Mouse (Mus musculus): ENCODE data around the gene Trat1. TPM values are rescaled to one million over a fixed set of nuclear protein-coding genes. Genes with fewer than 3 reads are reported as not detected.

The Trat1 gene
- total RNA-seq (2012; rRNA removed): not detected in 2 replicates

- in situ Hi-C loops (cut with MboI; ENCODE audit: low sequenced_read_pairs in 2 of 2, unreplicated experiment in 2 of 2): no loop called here
- no peak within 1 kb of the TSS for H3K27ac ChIP-seq (ENCODE audit: insufficient read depth, low read depth, low read length, poor library complexity, severe bottlenecking)
- TF ChIP-seq ZNF384 (IDR thresholded peaks at IDR 0.05; ENCODE audit: low read depth, low read length): no peak
- TF ChIP-seq ZC3H11A (IDR thresholded peaks at IDR 0.05; ENCODE audit: borderline replicate concordance, low read depth, low read length): no peak
- no peak for TF ChIP-seq HCFC1 (IDR thresholded peaks at IDR 0.05; ENCODE audit: borderline replicate concordance, insufficient read depth, low read length)
- no peak for TF ChIP-seq CHD2 (IDR thresholded peaks at IDR 0.05; ENCODE audit: low read depth, low read length)
- no peak for TF ChIP-seq MAFK (IDR thresholded peaks at IDR 0.05; ENCODE audit: insufficient read depth, low read depth, low read length)
Observed at GRCm38 (mm10) chr16:48771971-48772445, at the start of gene Trat1. Gene Trat1 (minus strand): TSS chr16:48772021.

GRCm38 (mm10) chr16:48818524-48818923 lies 46.7 kb upstream of the Trat1 start:
- TF ChIP-seq CHD2 (IDR thresholded peaks at IDR 0.05; ENCODE audit: low read depth, low read length) (no peak), ZNF384 (IDR thresholded peaks at IDR 0.05; ENCODE audit: low read depth, low read length) (no peak), MAFK (IDR thresholded peaks at IDR 0.05; ENCODE audit: insufficient read depth, low read depth, low read length) (no peak)
- H3K36me3 ChIP-seq (ENCODE audit: control insufficient read depth, insufficient read depth, low read length, poor library complexity, severe bottlenecking): no peaks in the 10 kb centered on the region
- no peak overlapping the region for H3K27ac ChIP-seq (ENCODE audit: insufficient read depth, low read depth, low read length, poor library complexity, severe bottlenecking)
- no peaks in the 10 kb centered on the region for H3K4me1 ChIP-seq (ENCODE audit: control insufficient read depth in 2 of 2, insufficient read depth in 2 of 2, low read length in 2 of 2, poor library complexity in 1 of 2)
- DNase-seq (ENCODE audit: low read depth, low spot score): no peak
- in situ Hi-C loops (cut with MboI; ENCODE audit: low sequenced_read_pairs in 2 of 2, unreplicated experiment in 2 of 2): no loop called here
- H3K9ac ChIP-seq (ENCODE audit: insufficient read depth, low read depth, low read length, poor library complexity, severe bottlenecking): no peak overlapping the region
- no peak overlapping the region for H3K4me3 ChIP-seq (ENCODE audit: insufficient read depth in 1 of 2, low read depth in 1 of 2, low read length in 2 of 2, poor library complexity in 1 of 2, severe bottlenecking in 1 of 2)
- no peaks in the 10 kb centered on the region for H3K9me3 ChIP-seq (ENCODE audit: control insufficient read depth, insufficient read depth, low read depth, low read length)

More at GRCm38 (mm10) chr16:48771971-48772445, at the start of gene Trat1:
- no peak within 1 kb of the TSS for H3K4me3 ChIP-seq (ENCODE audit: insufficient read depth in 1 of 2, low read depth in 1 of 2, low read length in 2 of 2, poor library complexity in 1 of 2, severe bottlenecking in 1 of 2)
- no peaks in the 10 kb centered on the region for H3K4me1 ChIP-seq (ENCODE audit: control insufficient read depth in 2 of 2, insufficient read depth in 2 of 2, low read length in 2 of 2, poor library complexity in 1 of 2)
- H3K36me3 ChIP-seq (ENCODE audit: control insufficient read depth, insufficient read depth, low read length, poor library complexity, severe bottlenecking): no peaks in the 10 kb centered on the region
- H3K9me3 ChIP-seq (ENCODE audit: control insufficient read depth, insufficient read depth, low read depth, low read length): no peaks in the 10 kb centered on the region
- H3K9ac ChIP-seq (ENCODE audit: insufficient read depth, low read depth, low read length, poor library complexity, severe bottlenecking): no peak within 1 kb of the TSS
- no peak for DNase-seq (ENCODE audit: low read depth, low spot score)

DNA sequence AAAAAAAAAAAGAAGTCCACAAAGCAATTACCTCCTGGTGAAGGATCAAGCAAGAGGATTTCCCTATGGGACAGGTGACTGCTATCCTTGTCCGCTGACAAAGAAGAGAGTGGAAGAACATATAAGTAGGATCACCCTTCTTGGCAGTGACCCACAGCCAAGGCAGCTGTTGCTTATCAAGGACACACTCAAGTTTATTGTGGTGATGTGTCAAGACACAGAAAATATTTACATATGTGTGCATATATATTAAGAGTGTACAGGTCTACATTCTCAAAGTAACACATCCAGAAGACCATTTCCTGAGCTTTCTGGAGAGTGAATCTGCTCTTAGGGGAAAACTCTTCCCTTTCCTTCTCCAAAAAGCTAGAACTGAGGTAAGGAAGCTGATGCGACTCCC lies 44.9 kb upstream of the Trat1 start, which contains the start of gene Retnlb:
Gene Retnlb (plus strand): TSS at position 162 of the 400 bp plus-strand sequence.
- Histone ChIP-seq H3K4me1 (ENCODE audit: control insufficient read depth in 2 of 2, insufficient read depth in 2 of 2, low read length in 2 of 2, poor library complexity in 1 of 2) (no peaks in the 10 kb centered on the region), H3K4me3 (ENCODE audit: insufficient read depth in 1 of 2, low read depth in 1 of 2, low read length in 2 of 2, poor library complexity in 1 of 2, severe bottlenecking in 1 of 2) (no peak within 1 kb of the TSS), H3K36me3 (ENCODE audit: control insufficient read depth, insufficient read depth, low read length, poor library complexity, severe bottlenecking) (no peaks in the 10 kb centered on the region), H3K9me3 (ENCODE audit: control insufficient read depth, insufficient read depth, low read depth, low read length) (no peaks in the 10 kb centered on the region), H3K9ac (ENCODE audit: insufficient read depth, low read depth, low read length, poor library complexity, severe bottlenecking) (no peak within 1 kb of the TSS), H3K27ac (ENCODE audit: insufficient read depth, low read depth, low read length, poor library complexity, severe bottlenecking) (no peak within 1 kb of the TSS)
- DNase-seq (ENCODE audit: low read depth, low spot score): no peak
- TF ChIP-seq HCFC1 (IDR thresholded peaks at IDR 0.05; ENCODE audit: borderline replicate concordance, insufficient read depth, low read length): no peak
- no peak for TF ChIP-seq MAFK (IDR thresholded peaks at IDR 0.05; ENCODE audit: insufficient read depth, low read depth, low read length)
- TF ChIP-seq ZNF384 (IDR thresholded peaks at IDR 0.05; ENCODE audit: low read depth, low read length): no peak
- no peak for TF ChIP-seq CHD2 (IDR thresholded peaks at IDR 0.05; ENCODE audit: low read depth, low read length)
- no peak for TF ChIP-seq ZC3H11A (IDR thresholded peaks at IDR 0.05; ENCODE audit: borderline replicate concordance, low read depth, low read length)
- in situ Hi-C loops (cut with MboI; ENCODE audit: low sequenced_read_pairs in 2 of 2, unreplicated experiment in 2 of 2): no loop called here

DNA sequence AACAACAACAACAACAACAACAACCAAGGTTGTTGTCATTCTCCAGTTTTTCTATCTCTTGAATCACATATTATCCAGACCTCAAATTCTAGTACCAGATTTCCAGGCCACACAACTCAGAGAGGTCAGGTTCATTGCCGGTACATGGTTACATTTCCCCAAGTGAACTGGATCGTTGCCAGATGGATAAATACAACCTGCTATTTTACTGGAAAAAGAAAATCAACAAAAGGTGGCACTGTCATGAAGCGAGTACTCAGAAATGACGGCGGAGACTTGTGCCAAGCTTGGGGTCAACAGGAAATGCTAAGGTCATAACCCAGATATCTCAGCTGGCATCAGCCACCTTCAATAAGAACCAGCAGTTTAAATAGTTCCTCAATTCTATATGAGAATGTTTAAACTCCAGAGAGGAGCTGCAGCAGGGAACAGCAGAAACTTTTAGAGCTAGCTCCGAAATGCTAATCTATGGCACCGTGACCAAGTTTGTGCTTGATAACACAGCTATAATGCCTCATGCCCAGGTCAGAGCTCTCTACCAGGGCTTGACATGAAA lies 40.1 kb upstream of the Trat1 start:
- DNase-seq (ENCODE audit: low read depth, low spot score): no peak
- no peak overlapping the region for H3K9ac ChIP-seq (ENCODE audit: insufficient read depth, low read depth, low read length, poor library complexity, severe bottlenecking)
- H3K9me3 ChIP-seq (ENCODE audit: control insufficient read depth, insufficient read depth, low read depth, low read length): no peaks in the 10 kb centered on the region
- H3K4me3 ChIP-seq (ENCODE audit: insufficient read depth in 1 of 2, low read depth in 1 of 2, low read length in 2 of 2, poor library complexity in 1 of 2, severe bottlenecking in 1 of 2): no peak overlapping the region
- in situ Hi-C loops (cut with MboI; ENCODE audit: low sequenced_read_pairs in 2 of 2, unreplicated experiment in 2 of 2): no loop called here
- TF ChIP-seq ZC3H11A (IDR thresholded peaks at IDR 0.05; ENCODE audit: borderline replicate concordance, low read depth, low read length): no peak
- no peak for TF ChIP-seq ZNF384 (IDR thresholded peaks at IDR 0.05; ENCODE audit: low read depth, low read length)
- TF ChIP-seq CHD2 (IDR thresholded peaks at IDR 0.05; ENCODE audit: low read depth, low read length): no peak
- no peak for TF ChIP-seq MAFK (IDR thresholded peaks at IDR 0.05; ENCODE audit: insufficient read depth, low read depth, low read length)
- no peak for TF ChIP-seq HCFC1 (IDR thresholded peaks at IDR 0.05; ENCODE audit: borderline replicate concordance, insufficient read depth, low read length)
- H3K4me1 ChIP-seq (ENCODE audit: control insufficient read depth in 2 of 2, insufficient read depth in 2 of 2, low read length in 2 of 2, poor library complexity in 1 of 2): no peaks in the 10 kb centered on the region
- H3K27ac ChIP-seq (ENCODE audit: insufficient read depth, low read depth, low read length, poor library complexity, severe bottlenecking): no peak overlapping the region
- H3K36me3 ChIP-seq (ENCODE audit: control insufficient read depth, insufficient read depth, low read length, poor library complexity, severe bottlenecking): no peaks in the 10 kb centered on the region

All from ES-E14 (cell line).